ENCODE assay signal across 8 mouse cellular contexts in the genomic region with DNA sequence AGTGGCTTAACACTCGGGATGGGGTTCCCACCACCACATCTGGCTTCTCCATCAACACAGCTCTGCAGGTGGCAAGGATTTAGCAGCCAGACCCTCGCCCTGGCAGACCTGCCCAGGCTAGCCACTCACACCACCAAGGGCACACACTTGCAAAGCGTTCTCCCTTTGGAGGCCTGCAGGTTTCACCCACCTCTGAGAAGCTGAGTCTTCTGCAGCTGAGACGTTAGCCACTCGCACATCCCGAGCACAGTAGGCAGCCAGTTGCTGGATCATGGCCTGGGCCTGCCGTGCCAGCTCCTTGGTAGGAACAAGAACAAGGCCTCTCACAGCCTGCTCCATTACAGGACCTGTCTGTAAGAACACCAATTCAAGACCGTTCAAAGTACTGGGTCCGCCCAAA. TPM values are rescaled to one million over a fixed set of nuclear protein-coding genes. Genes with fewer than 3 reads are reported as not detected.
DNase-seq lines count a peak whose midpoint lies in the region; ATAC-seq and TF ChIP-seq lines count a peak whose summit lies in the region.

No protein-coding gene starts in this region.

- peaks cover 13% of the 10 kb centered on the region; the same call in 1 of the 2 replicates for H3K4me1 ChIP-seq in lung, postnatal 0 days (ENCODE audit: insufficient read depth, low read depth, low read length)
- peaks cover 11% of the 10 kb centered on the region for H3K4me1 ChIP-seq in limb, embryonic 12.5 days (replicated peaks)
- peaks cover 4% of the 10 kb centered on the region for H3K4me1 ChIP-seq in small intestine, adult 2 months (ENCODE audit: control insufficient read depth, insufficient read depth, insufficient read length, low read length)

- ATAC-seq in lung, postnatal 0 days = no peak
- no peak for ATAC-seq in limb, embryonic 12.5 days (ENCODE audit: insufficient number of reproducible peaks, insufficient read depth, low FRiP score, low TSS enrichment, low read depth)

- peak overlapping the region; percentile 82 for H3K9ac ChIP-seq in lung, postnatal 0 days (replicated peaks; ENCODE audit: low read depth)
- H3K9ac ChIP-seq in limb, embryonic 12.5 days (replicated peaks) = peak overlapping the region; percentile 83

- TF ChIP-seq CTCF in lung, postnatal 0 days (IDR thresholded peaks at IDR 0.05) = no peak
- TF ChIP-seq CTCF in small intestine, adult 2 months (IDR thresholded peaks at IDR 0.05; ENCODE audit: extremely low read depth, insufficient read length, insufficient replicate concordance, low read depth, low read length) = no peak

- DNase-seq in cerebellum, adult 11-12 months = peak; percentile 52
- no peak for DNase-seq in cerebellum, adult 9-10 months
- no peak for DNase-seq in lung, postnatal 0 days (ENCODE audit: low spot score)
- no peak for DNase-seq in lung, postnatal 14 days
- no peak for DNase-seq in frontal cortex, adult 2 months (ENCODE audit: extremely low spot score in 1 of 2, low spot score in 1 of 2)
- no peak for DNase-seq in cerebellum, postnatal 10 days

- peak overlapping the region; percentile 94 for H3K4me3 ChIP-seq in lung, postnatal 0 days (ENCODE audit: low read depth, low read length)
- peak overlapping the region; percentile 95 for H3K4me3 ChIP-seq in limb, embryonic 12.5 days (replicated peaks)
- H3K4me3 ChIP-seq in small intestine, adult 2 months (ENCODE audit: low read depth, low read length) = peak overlapping the region; percentile 74

- H3K36me3 ChIP-seq in lung, postnatal 0 days (ENCODE audit: insufficient read depth, low read length) = peaks cover 33% of the 10 kb centered on the region
- peaks cover 68% of the 10 kb centered on the region for H3K36me3 ChIP-seq in limb, embryonic 12.5 days
- peaks cover 43% of the 10 kb centered on the region for H3K36me3 ChIP-seq in small intestine, adult 2 months (ENCODE audit: control insufficient read depth, insufficient read depth, low read length)

- no peaks in the 10 kb centered on the region for H3K9me3 ChIP-seq in lung, postnatal 0 days (ENCODE audit: low read length)
- no peaks in the 10 kb centered on the region for H3K9me3 ChIP-seq in limb, embryonic 12.5 days

- WGBS in lung, postnatal 0 days = 61% methylated on average over 9 of the region's 9 CpGs
- 66% methylated on average over 9 of the region's 9 CpGs for WGBS in limb, embryonic 12.5 days
- WGBS in small intestine, adult 2 months = 50% methylated on average over 9 of the region's 9 CpGs

- TF ChIP-seq POLR2A in small intestine, adult 2 months (IDR thresholded peaks at IDR 0.05; ENCODE audit: low read depth, low read length) = no peak

- no peaks in the 10 kb centered on the region for H3K27me3 ChIP-seq in lung, postnatal 0 days (replicated peaks; ENCODE audit: insufficient read depth, low read length)
- H3K27me3 ChIP-seq in limb, embryonic 12.5 days = no peaks in the 10 kb centered on the region
- H3K27me3 ChIP-seq in small intestine, adult 2 months (ENCODE audit: control insufficient read depth, insufficient read depth, low read length) = no peaks in the 10 kb centered on the region

- no peak for TF ChIP-seq EP300 in lung, postnatal 0 days (IDR thresholded peaks at IDR 0.05)

- H3K4me2 ChIP-seq in lung, postnatal 0 days (replicated peaks; ENCODE audit: low read depth, low read length) = peak overlapping the region; percentile 89
- peak overlapping the region; percentile 96 for H3K4me2 ChIP-seq in limb, embryonic 12.5 days

- no peak overlapping the region for H3K27ac ChIP-seq in lung, postnatal 0 days (ENCODE audit: low read length)
- H3K27ac ChIP-seq in limb, embryonic 12.5 days = no peak overlapping the region
- H3K27ac ChIP-seq in small intestine, adult 2 months (ENCODE audit: insufficient read depth, low read depth, low read length) = no peak overlapping the region

RNA-seq across cellular contexts. Expression of a gene that starts 1.0 kb away (rescaled TPM):
- 38.2 and 41.9 TPM in 2 replicates for polyA plus RNA-seq in lung, postnatal 0 days (2015; fragmentation: Nextera tagmentation; extraction: Ambion mirVana)
- 108 and 112 TPM in 2 replicates for polyA plus RNA-seq in limb, embryonic 12.5 days (2016; fragmentation: Nextera tagmentation; extraction: Ambion mirVana)
- 11.1 and 12.4 TPM in 2 replicates for polyA plus RNA-seq in small intestine, adult 2 months (2012; rRNA removed)
- polyA plus RNA-seq in frontal cortex, adult 2 months (2012; rRNA removed) = 42.4 and 45.9 TPM in 2 replicates

RNA-seq across cellular contexts. Expression of a gene that starts 8.0 kb away (rescaled TPM):
- 92.0 and 95.7 TPM in 2 replicates for polyA plus RNA-seq in lung, postnatal 0 days (2015; fragmentation: Nextera tagmentation; extraction: Ambion mirVana)
- polyA plus RNA-seq in limb, embryonic 12.5 days (2016; fragmentation: Nextera tagmentation; extraction: Ambion mirVana) = 106 and 112 TPM in 2 replicates
- 103 and 182 TPM in 2 replicates for polyA plus RNA-seq in small intestine, adult 2 months (2012; rRNA removed)
- polyA plus RNA-seq in frontal cortex, adult 2 months (2012; rRNA removed) = 126 and 128 TPM in 2 replicates

RNA-seq across cellular contexts. Expression of a gene that starts 24.8 kb away (rescaled TPM):
- polyA plus RNA-seq in lung, postnatal 0 days (2015; fragmentation: Nextera tagmentation; extraction: Ambion mirVana) = 78.8 and 84.1 TPM in 2 replicates
- 94.0 and 96.8 TPM in 2 replicates for polyA plus RNA-seq in limb, embryonic 12.5 days (2016; fragmentation: Nextera tagmentation; extraction: Ambion mirVana)
- polyA plus RNA-seq in small intestine, adult 2 months (2012; rRNA removed) = 164 and 346 TPM in 2 replicates
- 145 and 146 TPM in 2 replicates for polyA plus RNA-seq in frontal cortex, adult 2 months (2012; rRNA removed)

RNA-seq across cellular contexts. Expression of a gene that starts 36.7 kb away (rescaled TPM):
- not detected in 2 replicates for polyA plus RNA-seq in lung, postnatal 0 days (2015; fragmentation: Nextera tagmentation; extraction: Ambion mirVana)
- polyA plus RNA-seq in limb, embryonic 12.5 days (2016; fragmentation: Nextera tagmentation; extraction: Ambion mirVana) = 0.04 TPM in 1 of 2 replicates, not detected in the other
- 161 and 819 TPM in 2 replicates for polyA plus RNA-seq in small intestine, adult 2 months (2012; rRNA removed)
- 1.2 and 1.4 TPM in 2 replicates for polyA plus RNA-seq in frontal cortex, adult 2 months (2012; rRNA removed)
